Comparison of ENCODE assay signal across 8 mouse cellular contexts in genomic region chr7:126199691-126200102, GRCm38 (mm10). TPM values are rescaled to one million over a fixed set of nuclear protein-coding genes. Genes with fewer than 3 reads are reported as not detected.
A peak's percentile ranks its signal among the peaks of the same experiment; 100 is the strongest.
DNase-seq lines count a peak whose midpoint lies in the region; ATAC-seq lines count a peak whose summit lies in the region.

No protein-coding gene starts in this region.

- H3K9me3 ChIP-seq in intestine, embryonic 14.5 days (ENCODE audit: control insufficient read depth, low read length) = no peaks in the 10 kb centered on the region
- no peaks in the 10 kb centered on the region for H3K9me3 ChIP-seq in limb, embryonic 12.5 days
- no peaks in the 10 kb centered on the region for H3K9me3 ChIP-seq in midbrain, embryonic 12.5 days

- H3K27me3 ChIP-seq in intestine, embryonic 14.5 days (replicated peaks; ENCODE audit: control insufficient read depth, insufficient read depth, low read length) = no peaks in the 10 kb centered on the region
- no peaks in the 10 kb centered on the region for H3K27me3 ChIP-seq in limb, embryonic 12.5 days
- H3K27me3 ChIP-seq in midbrain, embryonic 12.5 days = no peaks in the 10 kb centered on the region

- H3K9ac ChIP-seq in intestine, embryonic 14.5 days (ENCODE audit: low read length) = peak overlapping the region; percentile 96
- peak overlapping the region; percentile 95 for H3K9ac ChIP-seq in limb, embryonic 12.5 days (replicated peaks)
- H3K9ac ChIP-seq in midbrain, embryonic 12.5 days (replicated peaks) = peak overlapping the region; percentile 88

- WGBS in intestine, embryonic 14.5 days = under 1% methylated on average over 27 of the region's 27 CpGs
- WGBS in limb, embryonic 12.5 days = under 1% methylated on average over 27 of the region's 27 CpGs
- 1% methylated on average over 22 of the region's 27 CpGs for WGBS in midbrain, embryonic 12.5 days

- peak overlapping the region; percentile 72 for H3K4me2 ChIP-seq in intestine, embryonic 14.5 days (ENCODE audit: low read length)
- H3K4me2 ChIP-seq in limb, embryonic 12.5 days = peak overlapping the region; percentile 77
- H3K4me2 ChIP-seq in midbrain, embryonic 12.5 days (replicated peaks) = peak overlapping the region; percentile 79

- peak; percentile 43 for DNase-seq in layer of hippocampus, adult 11-12 months (ENCODE audit: low spot score)
- no peak for DNase-seq in layer of hippocampus, adult 9-10 months (ENCODE audit: low spot score)
- DNase-seq in cerebellum, postnatal 25 days = peak; percentile 68 to 71
- peak; percentile 41 to 43 for DNase-seq in frontal cortex, postnatal 36 days (ENCODE audit: low spot score in 2 of 2)
- peak; percentile 83 for DNase-seq in intestine, embryonic 14.5 days (ENCODE audit: low spot score)
- DNase-seq in spleen, postnatal 10 days (ENCODE audit: low spot score in 2 of 2) = peak; percentile 64 to 72

- H3K4me1 ChIP-seq in intestine, embryonic 14.5 days (replicated peaks; ENCODE audit: control insufficient read depth, insufficient read depth, low read length) = peaks cover 12% of the 10 kb centered on the region
- H3K4me1 ChIP-seq in limb, embryonic 12.5 days (replicated peaks) = peaks cover 16% of the 10 kb centered on the region
- H3K4me1 ChIP-seq in midbrain, embryonic 12.5 days = peaks cover 15% of the 10 kb centered on the region

- no peaks in the 10 kb centered on the region for H3K36me3 ChIP-seq in intestine, embryonic 14.5 days (ENCODE audit: control insufficient read depth, insufficient read depth, low read length)
- H3K36me3 ChIP-seq in limb, embryonic 12.5 days = no peaks in the 10 kb centered on the region
- H3K36me3 ChIP-seq in midbrain, embryonic 12.5 days = no peaks in the 10 kb centered on the region

- peak; percentile 60 for ATAC-seq in intestine, embryonic 14.5 days (replicated peaks; ENCODE audit: low FRiP score, low TSS enrichment, low read depth)
- peak; percentile 53; the same call in 1 of the 2 replicates for ATAC-seq in limb, embryonic 12.5 days (ENCODE audit: insufficient number of reproducible peaks, insufficient read depth, low FRiP score, low TSS enrichment, low read depth)
- peak; percentile 61 for ATAC-seq in midbrain, embryonic 12.5 days (ENCODE audit: low FRiP score, low read depth)

- H3K27ac ChIP-seq in intestine, embryonic 14.5 days (ENCODE audit: low read depth) = peak overlapping the region; percentile 87
- peak overlapping the region; percentile 89 for H3K27ac ChIP-seq in limb, embryonic 12.5 days
- peak overlapping the region; percentile 85 for H3K27ac ChIP-seq in midbrain, embryonic 12.5 days (replicated peaks)

- H3K4me3 ChIP-seq in intestine, embryonic 14.5 days (ENCODE audit: low read depth, low read length) = peak overlapping the region; percentile 93
- peak overlapping the region; percentile 97 for H3K4me3 ChIP-seq in limb, embryonic 12.5 days (replicated peaks)
- peak overlapping the region; percentile 78 for H3K4me3 ChIP-seq in midbrain, embryonic 12.5 days

RNA-seq across cellular contexts. Expression of gene Xpo6, which starts 0.6 kb away (rescaled TPM):
- 67.7 and 68.7 TPM in 2 replicates for polyA plus RNA-seq in intestine, embryonic 14.5 days (2014; fragmentation: Nextera tagmentation; extraction: Ambion mirVana)
- 63.6 and 72.8 TPM in 2 replicates for polyA plus RNA-seq in limb, embryonic 12.5 days (2016; fragmentation: Nextera tagmentation; extraction: Ambion mirVana)
- polyA plus RNA-seq in midbrain, embryonic 12.5 days (2016; fragmentation: Nextera tagmentation; extraction: Ambion mirVana) = 68.3 and 76.6 TPM in 2 replicates
